Mouse (Mus musculus) left cerebral cortex, postnatal 4 days (tissue): ENCODE results near the gene Nkx2-4. TPM values are rescaled to one million over a fixed set of nuclear protein-coding genes. Genes with fewer than 3 reads are reported as not detected.
A peak's percentile ranks its signal among the peaks of the same experiment; 100 is the strongest.

Experiments
- DNase-seq: peaks from one replicate; pipeline ENCODE4 v3.0.0-alpha.2; 2022
- intact Hi-C: fragments of 180-260 bp; cut with DNase I; formaldehyde crosslinking; loops from one replicate; pipeline ENCODE4 v1.15.1; 2025
- total RNA-seq, 2 experiments: library from RNA; stranded (reverse); gene quantifications; 2 replicates each; pipeline ENCODE4 v1.2.3; 2021

Nkx2-4 gene
- not detected for total RNA-seq

- DNase-seq: no peak
- intact Hi-C loops: loop anchor here (10.0 kb wide), 1 partner anchor 100 kb away; no protein-coding TSS in a partner anchor
Measured at GRCm38 (mm10) chr2:147085072-147085870, at the start of gene Nkx2-4. Gene Nkx2-4, minus strand, starts transcription at chr2:147085445.

GRCm38 (mm10) chr2:147127366-147127765 is 42.1 kb upstream of the Nkx2-4 start:
- intact Hi-C loops: no loop called here
- DNase-seq: no peak

GRCm38 (mm10) chr2:147119736-147120135 is 34.5 kb upstream of the Nkx2-4 start:
- intact Hi-C loops: no loop called here
- no peak for DNase-seq

- intact Hi-C loops: loop anchor here (10.0 kb wide), 1 partner anchor 98 kb away; no protein-coding TSS in a partner anchor
Measured at GRCm38 (mm10) chr2:147086441-147086840, 1.2 kb upstream of the Nkx2-4 start.

GRCm38 (mm10) chr2:147085937-147086336 is 692 bp upstream of the Nkx2-4 start:
- DNase-seq: no peak
- intact Hi-C loops: loop anchor here (10.0 kb wide), 1 partner anchor 99 kb away; no protein-coding TSS in a partner anchor

More at GRCm38 (mm10) chr2:147086441-147086840, 1.2 kb upstream of the Nkx2-4 start:
- DNase-seq: no peak

GRCm38 (mm10) chr2:147084366-147085071 is 726 bp downstream of the Nkx2-4 start:
- intact Hi-C loops: loop anchor here (10.0 kb wide), 1 partner anchor 100 kb away; no protein-coding TSS in a partner anchor
- peak; percentile 13 for DNase-seq

GRCm38 (mm10) chr2:147083471-147084365 is 1.5 kb downstream of the Nkx2-4 start:
- DNase-seq: peak; percentile 8

GRCm38 (mm10) chr2:147082391-147082790 is 2.9 kb downstream of the Nkx2-4 start:
- intact Hi-C loops: loop anchor here (10.0 kb wide), 1 partner anchor 102 kb away; no protein-coding TSS in a partner anchor
- no peak for DNase-seq

More at GRCm38 (mm10) chr2:147083471-147084365, 1.5 kb downstream of the Nkx2-4 start:
- intact Hi-C loops: loop anchor here (10.0 kb wide), 1 partner anchor 101 kb away; no protein-coding TSS in a partner anchor

- no peak for DNase-seq
- intact Hi-C loops: no loop called here
Measured at GRCm38 (mm10) chr2:147074399-147074798, 10.8 kb downstream of the Nkx2-4 start.

- intact Hi-C loops: no loop called here
- DNase-seq: no peak
Measured at GRCm38 (mm10) chr2:147073962-147074361, 11.3 kb downstream of the Nkx2-4 start.

- DNase-seq: no peak
Measured at GRCm38 (mm10) chr2:147070305-147070704, 14.9 kb downstream of the Nkx2-4 start.

GRCm38 (mm10) chr2:147069077-147069476 is 16.2 kb downstream of the Nkx2-4 start:
- no peak for DNase-seq

More at GRCm38 (mm10) chr2:147070305-147070704, 14.9 kb downstream of the Nkx2-4 start:
- intact Hi-C loops: no loop called here

GRCm38 (mm10) chr2:147067480-147068246 is 17.6 kb downstream of the Nkx2-4 start:
- no peak for DNase-seq
- intact Hi-C loops: no loop called here

More at GRCm38 (mm10) chr2:147069077-147069476, 16.2 kb downstream of the Nkx2-4 start:
- intact Hi-C loops: no loop called here

GRCm38 (mm10) chr2:147053229-147053892 is 31.9 kb downstream of the Nkx2-4 start:
- no peak for DNase-seq
- intact Hi-C loops: no loop called here

GRCm38 (mm10) chr2:147047051-147047450 is 38.2 kb downstream of the Nkx2-4 start:
- intact Hi-C loops: no loop called here
- no peak for DNase-seq

- no peak for DNase-seq
- intact Hi-C loops: no loop called here
Measured at GRCm38 (mm10) chr2:147035864-147036263, 49.4 kb downstream of the Nkx2-4 start.
